In the genomic region with DNA sequence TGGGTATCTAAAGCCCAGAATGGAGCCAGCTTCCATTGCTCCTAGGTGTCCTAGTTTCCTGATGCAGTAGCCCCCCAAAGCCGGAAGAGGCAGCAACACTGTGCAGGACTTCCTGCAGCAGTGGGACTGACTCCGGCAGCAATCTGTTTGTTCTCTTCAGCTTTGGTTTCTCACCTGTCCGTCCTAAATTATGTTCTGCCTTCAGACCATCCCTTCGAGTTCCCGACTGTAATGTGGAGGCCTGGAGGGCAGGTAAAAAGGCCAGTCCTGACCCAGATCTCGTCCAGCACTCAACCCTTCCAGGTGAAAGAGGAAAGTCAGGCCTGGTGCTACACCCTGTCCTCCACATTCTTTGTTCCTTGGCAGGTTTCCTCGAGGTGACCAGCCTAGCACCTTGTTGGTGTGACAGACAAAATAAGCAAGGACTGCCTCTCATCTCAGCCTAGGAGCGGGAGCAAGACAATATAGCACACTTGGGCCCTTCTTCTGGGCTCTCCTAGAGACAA, we compare ENCODE assay signal across 7 mouse cellular contexts. TPM values are rescaled to one million over a fixed set of nuclear protein-coding genes. Genes with fewer than 3 reads are reported as not detected.
DNase-seq lines count a peak whose midpoint lies in the region; ATAC-seq and TF ChIP-seq lines count a peak whose summit lies in the region.

No protein-coding gene starts in this region.

- DNase-seq in spleen, adult 2 months (ENCODE audit: low read depth in 1 of 2, low spot score in 2 of 2): no peak
- DNase-seq in spleen, postnatal 4 days (ENCODE audit: low spot score in 2 of 2): no peak
- DNase-seq in kidney, postnatal 4 days: peak; percentile 45 to 71
- no peak for DNase-seq in gastrocnemius, postnatal 10 days
- DNase-seq in spleen, adult 12 weeks (ENCODE audit: low spot score): no peak

- H3K36me3 ChIP-seq in spleen, adult 2 months (ENCODE audit: control insufficient read depth, insufficient read depth, low read length): no peaks in the 10 kb centered on the region
- no peaks in the 10 kb centered on the region for H3K36me3 ChIP-seq in forebrain, embryonic 12.5 days (replicated peaks)
- no peaks in the 10 kb centered on the region for H3K36me3 ChIP-seq in myocyte (ENCODE audit: control insufficient read depth, insufficient read depth)

- peak overlapping the region; percentile 87 for H3K27ac ChIP-seq in spleen, adult 2 months (ENCODE audit: insufficient read depth, low read length)
- H3K27ac ChIP-seq in forebrain, embryonic 12.5 days: peak overlapping the region; percentile 98

- H3K4me2 ChIP-seq in forebrain, embryonic 12.5 days: peak overlapping the region; percentile 63
- peak overlapping the region; percentile 94 for H3K4me2 ChIP-seq in myocyte (ENCODE audit: low read depth)

- H3K27me3 ChIP-seq in spleen, adult 2 months (ENCODE audit: control insufficient read depth, insufficient read depth, low read length): no peaks in the 10 kb centered on the region
- no peaks in the 10 kb centered on the region for H3K27me3 ChIP-seq in forebrain, embryonic 12.5 days
- H3K27me3 ChIP-seq in myocyte (ENCODE audit: control insufficient read depth, insufficient read depth, insufficient read length): no peaks in the 10 kb centered on the region

- H3K4me3 ChIP-seq in spleen, adult 2 months (ENCODE audit: extremely low read depth, insufficient read depth, insufficient read length): peak overlapping the region; percentile 1; the same call in 1 of the 2 replicates
- H3K4me3 ChIP-seq in forebrain, embryonic 12.5 days (replicated peaks): no peak overlapping the region
- peak overlapping the region; percentile 70 for H3K4me3 ChIP-seq in myocyte

- no peak overlapping the region for H3ac ChIP-seq in myocyte (ENCODE audit: control insufficient read depth, insufficient read length)

- peak overlapping the region; percentile 56 for H3K9ac ChIP-seq in forebrain, embryonic 12.5 days

- H3K79me2 ChIP-seq in myocyte (ENCODE audit: control insufficient read depth, insufficient read depth): peaks cover 17% of the 10 kb centered on the region

- no peak for ATAC-seq in forebrain, embryonic 12.5 days (ENCODE audit: low FRiP score)

- H3K9me3 ChIP-seq in forebrain, embryonic 12.5 days: no peaks in the 10 kb centered on the region

- no peak for TF ChIP-seq POLR2A in spleen, adult 2 months (IDR thresholded peaks at IDR 0.05; ENCODE audit: low read depth, low read length)
- no peak for TF ChIP-seq POLR2A in myocyte (IDR thresholded peaks at IDR 0.05; ENCODE audit: insufficient read length, low read depth)

- TF ChIP-seq CTCF in spleen, adult 2 months (IDR thresholded peaks at IDR 0.05; ENCODE audit: extremely low read depth, insufficient read depth, insufficient read length, insufficient replicate concordance): no peak

- peaks cover 35% of the 10 kb centered on the region for H3K4me1 ChIP-seq in spleen, adult 2 months (ENCODE audit: control insufficient read depth, insufficient read depth, insufficient read length)
- peaks cover 92% of the 10 kb centered on the region for H3K4me1 ChIP-seq in forebrain, embryonic 12.5 days

- WGBS in spleen, adult 2 months: 47% methylated on average over 8 of the region's 8 CpGs
- 27% methylated on average over 8 of the region's 8 CpGs for WGBS in forebrain, embryonic 12.5 days

TF ChIP-seq in myocyte, 11 proteins besides CTCF, POLR2A, EP300 and RAD21:
- TF ChIP-seq MAX (IDR thresholded peaks at IDR 0.05; ENCODE audit: low read depth) (no peak), USF1 (IDR thresholded peaks at IDR 0.05; ENCODE audit: low read depth) (no peak), E2F4 (IDR thresholded peaks at IDR 0.05; ENCODE audit: insufficient read depth) (no peak), POLR2AphosphoS2 (IDR thresholded peaks at IDR 0.05; ENCODE audit: insufficient read length, low read depth) (no peak)

RNA-seq across cellular contexts. Expression of gene Irf2bpl, which starts 6.3 kb away (rescaled TPM):
- 33.2 and 50.3 TPM in 2 replicates for polyA plus RNA-seq in spleen, adult 2 months (2012; rRNA removed)
- polyA plus RNA-seq in forebrain, embryonic 12.5 days (2016; fragmentation: Nextera tagmentation; extraction: Ambion mirVana): 74.8 and 81.9 TPM in 2 replicates
- polyA plus RNA-seq in myocyte (2012; fragmentation: generic; extraction: Trizol): 59.1 TPM
- 10 to 100 TPM; 42.9 to 46.7 TPM for total RNA-seq in gastrocnemius, postnatal 10 days (2021)

RNA-seq across cellular contexts. Expression of gene Cipc, which starts 56.0 kb away (rescaled TPM):
- polyA plus RNA-seq in spleen, adult 2 months (2012; rRNA removed): 24.2 and 31.1 TPM in 2 replicates
- polyA plus RNA-seq in forebrain, embryonic 12.5 days (2016; fragmentation: Nextera tagmentation; extraction: Ambion mirVana): 49.5 and 51.4 TPM in 2 replicates
- polyA plus RNA-seq in myocyte (2012; fragmentation: generic; extraction: Trizol): 14.7 TPM
- 10 to 100 TPM; 17.5 to 22.8 TPM for total RNA-seq in gastrocnemius, postnatal 10 days (2021)

Comparison
In these comparisons a context has a peak if more than half of its experiments do, and no peak if none do; other contexts are left out.
1. DNase-seq: peak in kidney, postnatal 4 days (2 of 2); none in spleen, adult 2 months (0 of 2), spleen, postnatal 4 days (0 of 2), gastrocnemius, postnatal 10 days (single experiment) and spleen, adult 12 weeks (single experiment).